Mouse (Mus musculus) forebrain, postnatal 0 days (tissue): ENCODE measurements at regions not wholly inside any gene's neighbourhood (a gene's known extent, or its start where the extent isn't known, plus 50 kb on each side); places are given as distances from the start of the nearest gene placed in this dataset.

ENCODE experiments used
- ATAC-seq: fragments of 200-750 bp; cut with Nextera tagmentation; 2 replicates; pipeline ENCODE4 v1.8.0; 2017; ENCODE audit warnings: mild to moderate bottlenecking, moderate library complexity
- DNase-seq: peaks from one replicate; pipeline ENCODE4 v3.0.0-alpha.2; 2015
- H3K27ac ChIP-seq: fragments of 300-500 bp; sonication (generic); 2 replicates; pipeline ENCODE4 v1.5.1; 2014; ENCODE audit warnings: low read depth, mild to moderate bottlenecking, antibody characterized with exemption, low read length, moderate library complexity, mixed read lengths
- H3K27me3 ChIP-seq: fragments of 300-500 bp; sonication (generic); 2 replicates; pipeline ENCODE4 v1.6.1; 2014; ENCODE audit warnings: mild to moderate bottlenecking, low read length, mixed read lengths; ENCODE audit not compliant: insufficient read depth
- H3K36me3 ChIP-seq: fragments of 300-500 bp; sonication (generic); 2 replicates; pipeline ENCODE4 v1.6.1; 2014; ENCODE audit warnings: mild to moderate bottlenecking, moderate library complexity; ENCODE audit not compliant: insufficient read depth
- H3K4me1 ChIP-seq: fragments of 300-500 bp; sonication (generic); 2 replicates; pipeline ENCODE4 v1.6.1; 2014; ENCODE audit warnings: antibody characterized with exemption; ENCODE audit not compliant: insufficient read depth
- H3K4me2 ChIP-seq: fragments of 300-500 bp; sonication (generic); 2 replicates; pipeline ENCODE4 v1.6.1; 2014; ENCODE audit warnings: low read depth, mild to moderate bottlenecking, moderate library complexity
- H3K4me3 ChIP-seq: fragments of 300-500 bp; sonication (generic); 2 replicates; pipeline ENCODE4 v1.5.1; 2014; ENCODE audit warnings: low read depth, low read length, mixed read lengths
- H3K9ac ChIP-seq: fragments of 300-500 bp; sonication (generic); 2 replicates; pipeline ENCODE4 v1.6.1; 2014; ENCODE audit warnings: mild to moderate bottlenecking
- H3K9me3 ChIP-seq: fragments of 300-500 bp; sonication (generic); 2 replicates; pipeline ENCODE4 v1.6.1; 2016; ENCODE audit warnings: low read length
- CTCF ChIP-seq: sonication (generic); IDR thresholded peaks from 2 replicates; pipeline ENCODE4 v1.5.1; 2016; ENCODE audit warnings: antibody characterized with exemption, control low read depth, low read depth
- WGBS: fragments of 180-500 bp; shearing (Covaris S2); extraction: QIAGEN DNeasy Blood & Tissue Kit; methylation state at CpG from one replicate; pipeline ENCODE4 v1.1.7; 2014; 5-methylcytosine and 5-hydroxymethylcytosine counted together

GRCm38 (mm10) chr2:117925412-117925811 is 186.3 kb upstream of the Thbs1 start:
- Histone ChIP-seq H3K4me2 (no peak overlapping the region), H3K27ac (no peak overlapping the region), H3K36me3 (no peaks in the 10 kb centered on the region), H3K9me3 (no peaks in the 10 kb centered on the region), H3K4me3 (no peak overlapping the region), H3K4me1 (no peaks in the 10 kb centered on the region), H3K9ac (no peak overlapping the region), H3K27me3 (no peaks in the 10 kb centered on the region)
- ATAC-seq (no peak), DNase-seq (no peak)
- WGBS, result 85% methylated on average over 5 of the region's 5 CpGs
- TF ChIP-seq CTCF, result no peak

GRCm38 (mm10) chr2:117928062-117928461 is 183.6 kb upstream of the Thbs1 start:
- Histone ChIP-seq H3K9me3 (no peaks in the 10 kb centered on the region), H3K36me3 (no peaks in the 10 kb centered on the region), H3K4me1 (no peaks in the 10 kb centered on the region), H3K9ac (no peak overlapping the region), H3K27me3 (no peaks in the 10 kb centered on the region), H3K27ac (no peak overlapping the region), H3K4me3 (no peak overlapping the region), H3K4me2 (no peak overlapping the region)
- 18% methylated on average over 6 of the region's 6 CpGs for WGBS
- TF ChIP-seq CTCF, result no peak
- no peak for DNase-seq
- ATAC-seq, result no peak

- DNase-seq (no peak), ATAC-seq (no peak)
- Histone ChIP-seq H3K4me2 (no peak overlapping the region), H3K4me3 (no peak overlapping the region), H3K27me3 (no peaks in the 10 kb centered on the region), H3K9me3 (no peaks in the 10 kb centered on the region), H3K27ac (no peak overlapping the region), H3K4me1 (no peaks in the 10 kb centered on the region), H3K9ac (no peak overlapping the region), H3K36me3 (no peaks in the 10 kb centered on the region)
- TF ChIP-seq CTCF, result no peak
- WGBS, result 73% methylated on average over 1 of the region's 1 CpGs
Observed at GRCm38 (mm10) chr2:117929586-117929985, 182.1 kb upstream of the Thbs1 start.

GRCm38 (mm10) chr2:117930895-117931537 is 180.7 kb upstream of the Thbs1 start:
- Histone ChIP-seq H3K4me2 (no peak overlapping the region), H3K27ac (no peak overlapping the region), H3K4me3 (no peak overlapping the region), H3K4me1 (no peaks in the 10 kb centered on the region), H3K27me3 (no peaks in the 10 kb centered on the region), H3K36me3 (no peaks in the 10 kb centered on the region), H3K9ac (no peak overlapping the region), H3K9me3 (no peaks in the 10 kb centered on the region)
- TF ChIP-seq CTCF, result no peak
- no peak for ATAC-seq
- no peak for DNase-seq
- WGBS, result 92% methylated on average over 3 of the region's 3 CpGs

GRCm38 (mm10) chr2:117936590-117936989 is 175.1 kb upstream of the Thbs1 start:
- no peaks in the 10 kb centered on the region for H3K4me1 ChIP-seq
- no peaks in the 10 kb centered on the region for H3K27me3 ChIP-seq
- no peaks in the 10 kb centered on the region for H3K9me3 ChIP-seq
- DNase-seq (no peak), ATAC-seq (no peak)
- H3K4me2 ChIP-seq, result no peak overlapping the region
- H3K27ac ChIP-seq, result no peak overlapping the region
- 83% methylated on average over 6 of the region's 6 CpGs for WGBS
- no peaks in the 10 kb centered on the region for H3K36me3 ChIP-seq
- H3K9ac ChIP-seq, result no peak overlapping the region
- no peak overlapping the region for H3K4me3 ChIP-seq
- TF ChIP-seq CTCF, result no peak

- H3K9me3 ChIP-seq, result no peaks in the 10 kb centered on the region
- TF ChIP-seq CTCF, result no peak
- no peak overlapping the region for H3K9ac ChIP-seq
- DNase-seq (no peak), ATAC-seq (no peak)
- no peaks in the 10 kb centered on the region for H3K4me1 ChIP-seq
- H3K36me3 ChIP-seq, result no peaks in the 10 kb centered on the region
- 24% methylated on average over 12 of the region's 12 CpGs for WGBS
- no peak overlapping the region for H3K27ac ChIP-seq
- H3K4me2 ChIP-seq, result no peak overlapping the region
- no peaks in the 10 kb centered on the region for H3K27me3 ChIP-seq
- no peak overlapping the region for H3K4me3 ChIP-seq
Observed at GRCm38 (mm10) chr2:117938283-117939049, 173.2 kb upstream of the Thbs1 start.

- Histone ChIP-seq H3K4me2 (no peak overlapping the region), H3K9ac (no peak overlapping the region), H3K27me3 (no peaks in the 10 kb centered on the region), H3K4me3 (no peak overlapping the region), H3K27ac (no peak overlapping the region), H3K36me3 (no peaks in the 10 kb centered on the region), H3K4me1 (no peaks in the 10 kb centered on the region), H3K9me3 (no peaks in the 10 kb centered on the region)
- TF ChIP-seq CTCF, result no peak
- no peak for DNase-seq
- no peak for ATAC-seq
- WGBS, result 28% methylated on average over 6 of the region's 6 CpGs
Observed at GRCm38 (mm10) chr2:117941517-117942096, 170.1 kb upstream of the Thbs1 start.
